Mouse (Mus musculus) heart, postnatal 0 days (tissue): ENCODE results near the gene Exosc7. TPM values are rescaled to one million over a fixed set of nuclear protein-coding genes. Genes with fewer than 3 reads are reported as not detected.

ENCODE experiments used
- ATAC-seq: fragments of 200-750 bp; cut with Nextera tagmentation; 2 replicates; pipeline ENCODE4 v1.8.0; 2017; ENCODE audit warnings: low read depth, moderate number of reproducible peaks, moderate library complexity; ENCODE audit not compliant: insufficient read depth
- DNase-seq: peaks from one replicate; pipeline ENCODE4 v3.0.0-alpha.2; 2016; ENCODE audit warnings: low spot score
- H3K27ac ChIP-seq: fragments of 300-500 bp; sonication (generic); 2 replicates; pipeline ENCODE4 v1.5.1; 2014; ENCODE audit warnings: low read depth, mild to moderate bottlenecking
- H3K27me3 ChIP-seq: fragments of 300-500 bp; sonication (generic); 2 replicates; pipeline ENCODE4 v1.6.1; 2014; ENCODE audit warnings: low read length, mixed read lengths; ENCODE audit not compliant: control insufficient read depth, insufficient read depth
- H3K36me3 ChIP-seq: fragments of 300-500 bp; sonication (generic); replicated peaks from 2 replicates; pipeline ENCODE4 v1.6.1; 2014; ENCODE audit warnings: low read length, mixed read lengths; ENCODE audit not compliant: control insufficient read depth, insufficient read depth
- H3K4me1 ChIP-seq: fragments of 300-500 bp; sonication (generic); 2 replicates; pipeline ENCODE4 v1.6.1; 2014; ENCODE audit warnings: antibody characterized with exemption; ENCODE audit not compliant: control insufficient read depth, insufficient read depth
- H3K4me2 ChIP-seq: fragments of 300-500 bp; sonication (generic); 2 replicates; pipeline ENCODE4 v1.6.1; 2014; ENCODE audit warnings: low read depth, mild to moderate bottlenecking, low read length, moderate library complexity
- H3K4me3 ChIP-seq: fragments of 300-500 bp; sonication (generic); 2 replicates; pipeline ENCODE4 v1.5.1; 2014; ENCODE audit warnings: low read depth, low read length
- H3K9ac ChIP-seq: fragments of 300-500 bp; sonication (generic); replicated peaks from 2 replicates; pipeline ENCODE4 v1.6.1; 2014; ENCODE audit warnings: low read depth, low read length, mixed read lengths
- H3K9me3 ChIP-seq: fragments of 300-500 bp; sonication (generic); replicated peaks from 2 replicates; pipeline ENCODE4 v1.6.1; 2016; ENCODE audit warnings: low read length; ENCODE audit not compliant: control insufficient read depth
- CTCF ChIP-seq: IDR thresholded peaks from 2 replicates; pipeline ENCODE4 v1.5.1; 2016; ENCODE audit warnings: antibody characterized with exemption, control low read depth, low read depth
- EP300 ChIP-seq: IDR thresholded peaks from 2 replicates; pipeline ENCODE4 v1.6.1; 2016; ENCODE audit warnings: antibody characterized with exemption, low read depth
- WGBS: fragments of 180-500 bp; shearing (Covaris S2); extraction: QIAGEN DNeasy Blood & Tissue Kit; methylation state at CpG from one replicate; pipeline ENCODE4 v1.1.7; 2014; 5-methylcytosine and 5-hydroxymethylcytosine counted together
- polyA plus RNA-seq: library from polyadenylated mRNA; unstranded; fragments of >200 nt; fragmentation: Nextera tagmentation; extraction: Ambion mirVana; gene quantifications from 2 replicates; pipeline ENCODE4 v1.2.1, GENCODE M21; 2015
- total RNA-seq: library from RNA; depleted of rRNA; stranded (reverse); fragments of >200 nt; gene quantifications from 2 replicates; pipeline ENCODE4 v1.2.3, GENCODE M21; 2014; ENCODE audit warnings: low replicate concordance; rRNA removed

The Exosc7 gene
- total RNA-seq = 20.2 and 29.5 TPM in 2 replicates
- 45.6 and 49.7 TPM in 2 replicates for polyA plus RNA-seq

- peak; percentile 95 for ATAC-seq
- no peak for TF ChIP-seq CTCF
- TF ChIP-seq EP300 = no peak
- Histone ChIP-seq H3K4me2 (peak within 1 kb of the TSS; percentile 98), H3K36me3 (peaks cover 11% of the 10 kb centered on the region; the same call in 1 of the 2 replicates), H3K9ac (peak within 1 kb of the TSS; percentile 90), H3K9me3 (no peaks in the 10 kb centered on the region), H3K27ac (peak within 1 kb of the TSS; percentile 93), H3K4me3 (peak within 1 kb of the TSS; percentile 97), H3K4me1 (peaks cover 17% of the 10 kb centered on the region), H3K27me3 (no peaks in the 10 kb centered on the region)
- peak; percentile 83 for DNase-seq
- 0% methylated on average over 71 of the region's 79 CpGs for WGBS
Observed at GRCm38 (mm10) chr9:123112805-123113521, at the start of gene Exosc7, which contains the start of gene Zdhhc3. Gene Exosc7, plus strand, starts transcription at chr9:123113215. Gene Zdhhc3, minus strand, starts transcription at chr9:123113205.

GRCm38 (mm10) chr9:123079149-123079548 lies 33.9 kb upstream of the Exosc7 start:
- WGBS = 87% methylated on average over 5 of the region's 5 CpGs

GRCm38 (mm10) chr9:123080355-123080754 lies 32.7 kb upstream of the Exosc7 start:
- Histone ChIP-seq H3K4me1 (no peaks in the 10 kb centered on the region), H3K4me3 (no peak overlapping the region), H3K27me3 (no peaks in the 10 kb centered on the region), H3K9ac (no peak overlapping the region), H3K27ac (no peak overlapping the region), H3K9me3 (no peaks in the 10 kb centered on the region), H3K36me3 (peaks cover 90% of the 10 kb centered on the region), H3K4me2 (no peak overlapping the region)
- TF ChIP-seq EP300 = no peak
- 93% methylated on average over 7 of the region's 7 CpGs for WGBS
- ATAC-seq = no peak
- no peak for DNase-seq

More at GRCm38 (mm10) chr9:123079149-123079548, 33.9 kb upstream of the Exosc7 start:
- Histone ChIP-seq H3K27ac (no peak overlapping the region), H3K36me3 (peaks cover 88% of the 10 kb centered on the region), H3K27me3 (no peaks in the 10 kb centered on the region), H3K9me3 (no peaks in the 10 kb centered on the region), H3K4me1 (no peaks in the 10 kb centered on the region), H3K9ac (no peak overlapping the region), H3K4me2 (no peak overlapping the region), H3K4me3 (no peak overlapping the region)
- ATAC-seq (no peak), DNase-seq (no peak)
- TF ChIP-seq EP300 = no peak
- TF ChIP-seq CTCF = no peak

- H3K27ac ChIP-seq = no peak overlapping the region
- no peak for ATAC-seq
- no peak for TF ChIP-seq EP300
- no peak for TF ChIP-seq CTCF
- peaks cover 90% of the 10 kb centered on the region for H3K36me3 ChIP-seq
- WGBS = 88% methylated on average over 1 of the region's 1 CpGs
- no peak overlapping the region for H3K4me3 ChIP-seq
- no peak overlapping the region for H3K9ac ChIP-seq
- H3K9me3 ChIP-seq = no peaks in the 10 kb centered on the region
- H3K4me2 ChIP-seq = no peak overlapping the region
- H3K4me1 ChIP-seq = no peaks in the 10 kb centered on the region
- no peak for DNase-seq
- H3K27me3 ChIP-seq = no peaks in the 10 kb centered on the region
Observed at GRCm38 (mm10) chr9:123080796-123081195, 32.2 kb upstream of the Exosc7 start.

GRCm38 (mm10) chr9:123085373-123085772 lies 27.6 kb upstream of the Exosc7 start:
- DNase-seq (no peak), ATAC-seq (no peak)
- no peak for TF ChIP-seq CTCF
- no peak for TF ChIP-seq EP300
- no peak overlapping the region for H3K27ac ChIP-seq
- H3K27me3 ChIP-seq = no peaks in the 10 kb centered on the region
- 83% methylated on average over 1 of the region's 1 CpGs for WGBS
- no peaks in the 10 kb centered on the region for H3K9me3 ChIP-seq
- no peak overlapping the region for H3K4me3 ChIP-seq
- no peak overlapping the region for H3K4me2 ChIP-seq
- H3K36me3 ChIP-seq = peaks cover 78% of the 10 kb centered on the region
- H3K4me1 ChIP-seq = no peaks in the 10 kb centered on the region
- no peak overlapping the region for H3K9ac ChIP-seq

- TF ChIP-seq EP300 = no peak
- no peak for TF ChIP-seq CTCF
- Histone ChIP-seq H3K9ac (no peak overlapping the region), H3K36me3 (peaks cover 66% of the 10 kb centered on the region), H3K4me3 (no peak overlapping the region), H3K4me2 (no peak overlapping the region), H3K27ac (no peak overlapping the region), H3K4me1 (no peaks in the 10 kb centered on the region), H3K9me3 (no peaks in the 10 kb centered on the region), H3K27me3 (no peaks in the 10 kb centered on the region)
- no peak for DNase-seq
- ATAC-seq = no peak
- 35% methylated on average over 3 of the region's 3 CpGs for WGBS
Observed at GRCm38 (mm10) chr9:123087558-123087957, 25.5 kb upstream of the Exosc7 start.
